Mouse (Mus musculus): Measurements from ENCODE around the gene Cdc42se2. TPM values are rescaled to one million over a fixed set of nuclear protein-coding genes. Genes with fewer than 3 reads are reported as not detected.

Cdc42se2 gene
- polyA plus RNA-seq, 1 experiment from 2014 or later, result 110 TPM

GRCm38 (mm10) chr11:54782253-54782652, 5.2 kb downstream of the Cdc42se2 start:
- H3K36me3 ChIP-seq (ENCODE audit: control insufficient read depth, insufficient read depth, low read length), result no peaks in the 10 kb centered on the region
- no peak overlapping the region for H3K4me2 ChIP-seq (replicated peaks; ENCODE audit: low read depth, low read length)
- H3K4me3 ChIP-seq (ENCODE audit: low read length), result no peak overlapping the region
- no peak overlapping the region for H3K9ac ChIP-seq (ENCODE audit: low read depth, low read length)
- H3K27me3 ChIP-seq (ENCODE audit: control insufficient read depth, insufficient read depth, low read length), result no peaks in the 10 kb centered on the region
- WGBS, result 76% methylated on average over 6 of the region's 6 CpGs
- no peaks in the 10 kb centered on the region for H3K9me3 ChIP-seq (ENCODE audit: control insufficient read depth, low read length)
- no peak for ATAC-seq (ENCODE audit: low FRiP score, low TSS enrichment)
- peaks cover 6% of the 10 kb centered on the region; the same call in 1 of the 2 replicates for H3K4me1 ChIP-seq (ENCODE audit: control insufficient read depth, insufficient read depth, low read length)
- no peak overlapping the region for H3K27ac ChIP-seq (ENCODE audit: low read depth, low read length)

GRCm38 (mm10) chr11:54779946-54780345, 7.5 kb downstream of the Cdc42se2 start:
- H3K4me3 ChIP-seq (ENCODE audit: low read length), result no peak overlapping the region
- 79% methylated on average over 1 of the region's 1 CpGs for WGBS
- H3K9ac ChIP-seq (ENCODE audit: low read depth, low read length), result no peak overlapping the region
- no peaks in the 10 kb centered on the region for H3K36me3 ChIP-seq (ENCODE audit: control insufficient read depth, insufficient read depth, low read length)
- no peaks in the 10 kb centered on the region for H3K27me3 ChIP-seq (ENCODE audit: control insufficient read depth, insufficient read depth, low read length)
- H3K4me2 ChIP-seq (replicated peaks; ENCODE audit: low read depth, low read length), result no peak overlapping the region
- H3K4me1 ChIP-seq (ENCODE audit: control insufficient read depth, insufficient read depth, low read length), result 0 out of 2 replicates have a peak, but pooled peaks cover 3% of the 10 kb centered on the region
- ATAC-seq (ENCODE audit: low FRiP score, low TSS enrichment), result no peak
- no peaks in the 10 kb centered on the region for H3K9me3 ChIP-seq (ENCODE audit: control insufficient read depth, low read length)
- no peak overlapping the region for H3K27ac ChIP-seq (ENCODE audit: low read depth, low read length)

GRCm38 (mm10) chr11:54778131-54778844, 9.2 kb downstream of the Cdc42se2 start:
- no peaks in the 10 kb centered on the region for H3K27me3 ChIP-seq (ENCODE audit: control insufficient read depth, insufficient read depth, low read length)
- 70% methylated on average over 1 of the region's 1 CpGs for WGBS
- ATAC-seq (ENCODE audit: low FRiP score, low TSS enrichment), result no peak
- no peaks in the 10 kb centered on the region for H3K36me3 ChIP-seq (ENCODE audit: control insufficient read depth, insufficient read depth, low read length)
- no peak overlapping the region for H3K4me3 ChIP-seq (ENCODE audit: low read length)
- H3K9ac ChIP-seq (ENCODE audit: low read depth, low read length), result no peak overlapping the region
- no peaks in the 10 kb centered on the region for H3K9me3 ChIP-seq (ENCODE audit: control insufficient read depth, low read length)
- H3K4me1 ChIP-seq (ENCODE audit: control insufficient read depth, insufficient read depth, low read length), result 0 out of 2 replicates have a peak, but pooled peaks cover 3% of the 10 kb centered on the region
- no peak overlapping the region for H3K27ac ChIP-seq (ENCODE audit: low read depth, low read length)
- no peak overlapping the region for H3K4me2 ChIP-seq (replicated peaks; ENCODE audit: low read depth, low read length)

- H3K27me3 ChIP-seq (ENCODE audit: control insufficient read depth, insufficient read depth, low read length), result no peaks in the 10 kb centered on the region
- no peak overlapping the region for H3K4me3 ChIP-seq (ENCODE audit: low read length)
- H3K4me1 ChIP-seq (ENCODE audit: control insufficient read depth, insufficient read depth, low read length), result 0 out of 2 replicates have a peak, but pooled peaks cover 3% of the 10 kb centered on the region
- ATAC-seq (ENCODE audit: low FRiP score, low TSS enrichment), result no peak
- H3K36me3 ChIP-seq (ENCODE audit: control insufficient read depth, insufficient read depth, low read length), result no peaks in the 10 kb centered on the region
- WGBS, result 87% methylated on average over 6 of the region's 6 CpGs
- no peaks in the 10 kb centered on the region for H3K9me3 ChIP-seq (ENCODE audit: control insufficient read depth, low read length)
- H3K9ac ChIP-seq (ENCODE audit: low read depth, low read length), result no peak overlapping the region
- H3K27ac ChIP-seq (ENCODE audit: low read depth, low read length), result no peak overlapping the region
- H3K4me2 ChIP-seq (replicated peaks; ENCODE audit: low read depth, low read length), result no peak overlapping the region
Measured at GRCm38 (mm10) chr11:54777387-54778130, 9.9 kb downstream of the Cdc42se2 start.

GRCm38 (mm10) chr11:54776735-54777333, 10.6 kb downstream of the Cdc42se2 start:
- H3K9ac ChIP-seq (ENCODE audit: low read depth, low read length), result no peak overlapping the region
- no peak overlapping the region for H3K27ac ChIP-seq (ENCODE audit: low read depth, low read length)
- no peaks in the 10 kb centered on the region for H3K9me3 ChIP-seq (ENCODE audit: control insufficient read depth, low read length)
- no peak overlapping the region for H3K4me2 ChIP-seq (replicated peaks; ENCODE audit: low read depth, low read length)
- no peak for ATAC-seq (ENCODE audit: low FRiP score, low TSS enrichment)
- 71% methylated on average over 4 of the region's 4 CpGs for WGBS
- H3K36me3 ChIP-seq (ENCODE audit: control insufficient read depth, insufficient read depth, low read length), result no peaks in the 10 kb centered on the region
- H3K4me1 ChIP-seq (ENCODE audit: control insufficient read depth, insufficient read depth, low read length), result 0 out of 2 replicates have a peak, but pooled peaks cover 3% of the 10 kb centered on the region
- H3K27me3 ChIP-seq (ENCODE audit: control insufficient read depth, insufficient read depth, low read length), result no peaks in the 10 kb centered on the region
- H3K4me3 ChIP-seq (ENCODE audit: low read length), result no peak overlapping the region

GRCm38 (mm10) chr11:54776367-54776701, 11.1 kb downstream of the Cdc42se2 start:
- H3K36me3 ChIP-seq (ENCODE audit: control insufficient read depth, insufficient read depth, low read length), result no peaks in the 10 kb centered on the region
- WGBS, result 96% methylated on average over 2 of the region's 2 CpGs
- H3K27ac ChIP-seq (ENCODE audit: low read depth, low read length), result no peak overlapping the region
- H3K4me3 ChIP-seq (ENCODE audit: low read length), result no peak overlapping the region
- no peak overlapping the region for H3K4me2 ChIP-seq (replicated peaks; ENCODE audit: low read depth, low read length)
- no peak overlapping the region for H3K9ac ChIP-seq (ENCODE audit: low read depth, low read length)
- H3K27me3 ChIP-seq (ENCODE audit: control insufficient read depth, insufficient read depth, low read length), result no peaks in the 10 kb centered on the region
- 0 out of 2 replicates have a peak, but pooled peaks cover 3% of the 10 kb centered on the region for H3K4me1 ChIP-seq (ENCODE audit: control insufficient read depth, insufficient read depth, low read length)
- H3K9me3 ChIP-seq (ENCODE audit: control insufficient read depth, low read length), result no peaks in the 10 kb centered on the region
- no peak for ATAC-seq (ENCODE audit: low FRiP score, low TSS enrichment)

- no peak overlapping the region for H3K27ac ChIP-seq (ENCODE audit: low read depth, low read length)
- H3K9ac ChIP-seq (ENCODE audit: low read depth, low read length), result no peak overlapping the region
- no peaks in the 10 kb centered on the region for H3K9me3 ChIP-seq (ENCODE audit: control insufficient read depth, low read length)
- H3K27me3 ChIP-seq (ENCODE audit: control insufficient read depth, insufficient read depth, low read length), result no peaks in the 10 kb centered on the region
- no peak overlapping the region for H3K4me2 ChIP-seq (replicated peaks; ENCODE audit: low read depth, low read length)
- H3K4me3 ChIP-seq (ENCODE audit: low read length), result no peak overlapping the region
- H3K36me3 ChIP-seq (ENCODE audit: control insufficient read depth, insufficient read depth, low read length), result no peaks in the 10 kb centered on the region
- 77% methylated on average over 4 of the region's 4 CpGs for WGBS
- 0 out of 2 replicates have a peak, but pooled peaks cover 3% of the 10 kb centered on the region for H3K4me1 ChIP-seq (ENCODE audit: control insufficient read depth, insufficient read depth, low read length)
- ATAC-seq (ENCODE audit: low FRiP score, low TSS enrichment), result no peak
Measured at GRCm38 (mm10) chr11:54775628-54776366, 11.7 kb downstream of the Cdc42se2 start.

- Histone ChIP-seq H3K4me2 (replicated peaks; ENCODE audit: low read depth, low read length) (no peak overlapping the region), H3K4me3 (ENCODE audit: low read length) (no peak overlapping the region), H3K9ac (ENCODE audit: low read depth, low read length) (no peak overlapping the region), H3K27me3 (ENCODE audit: control insufficient read depth, insufficient read depth, low read length) (no peaks in the 10 kb centered on the region), H3K36me3 (ENCODE audit: control insufficient read depth, insufficient read depth, low read length) (no peaks in the 10 kb centered on the region), H3K27ac (ENCODE audit: low read depth, low read length) (no peak overlapping the region), H3K4me1 (ENCODE audit: control insufficient read depth, insufficient read depth, low read length) (0 out of 2 replicates have a peak, but pooled peaks cover 3% of the 10 kb centered on the region), H3K9me3 (ENCODE audit: control insufficient read depth, low read length) (no peaks in the 10 kb centered on the region)
- WGBS, result 75% methylated on average over 7 of the region's 7 CpGs
- no peak for ATAC-seq (ENCODE audit: low FRiP score, low TSS enrichment)
Measured at GRCm38 (mm10) chr11:54774282-54775078, 13.0 kb downstream of the Cdc42se2 start.

Measured in kidney, embryonic 14.5 days (tissue).